Mouse (Mus musculus): ENCODE measurements at regions not wholly inside any gene's neighbourhood (a gene's known extent, or its start where the extent isn't known, plus 50 kb on each side); places are given as distances from the start of the nearest gene placed in this dataset.

DNA sequence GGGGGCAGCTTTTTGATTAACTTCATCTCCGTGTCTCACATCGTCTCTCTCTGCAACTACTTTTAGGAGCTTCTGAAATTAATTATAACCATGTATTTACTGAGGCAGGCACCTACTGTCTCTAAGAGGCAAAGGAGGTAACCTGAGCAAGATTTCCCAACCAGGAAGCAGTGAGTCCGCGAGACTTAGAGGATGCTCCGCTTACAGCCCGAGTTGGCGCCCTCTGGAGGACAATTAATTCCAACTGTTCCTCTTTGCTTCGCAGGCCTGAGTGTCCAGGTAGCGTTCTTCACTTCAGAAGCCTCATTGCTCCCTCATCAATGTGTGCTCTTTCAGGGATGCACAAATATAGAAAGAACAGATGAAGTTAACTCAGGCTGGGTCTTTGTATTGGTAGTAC, 296.7 kb downstream of the 1500009L16Rik start:
- Histone ChIP-seq H3K79me2 (ENCODE audit: control insufficient read depth, insufficient read depth) (no peaks in the 10 kb centered on the region), H3K4me2 (ENCODE audit: low read depth) (no peak overlapping the region), H3K36me3 (ENCODE audit: control insufficient read depth, insufficient read depth) (no peaks in the 10 kb centered on the region), H3K4me3 (no peak overlapping the region), H3K27me3 (ENCODE audit: control insufficient read depth, insufficient read depth, insufficient read length) (no peaks in the 10 kb centered on the region), H3ac (ENCODE audit: control insufficient read depth, insufficient read length) (no peak overlapping the region)
- TF ChIP-seq CEBPB (IDR thresholded peaks at IDR 0.05; ENCODE audit: insufficient read depth, poor library complexity, severe bottlenecking) (no peak), TCF12 (IDR thresholded peaks at IDR 0.05; ENCODE audit: insufficient read depth, poor library complexity, severe bottlenecking) (no peak), REST (IDR thresholded peaks at IDR 0.05; ENCODE audit: insufficient read depth, insufficient read length) (no peak), POLR2AphosphoS2 (IDR thresholded peaks at IDR 0.05; ENCODE audit: insufficient read length, low read depth) (no peak), MYOG (IDR thresholded peaks at IDR 0.05; ENCODE audit: control insufficient read depth in 1 of 3, insufficient read depth in 1 of 3, insufficient read length in 2 of 3, low read depth in 2 of 3) (no peak), TCF3 (IDR thresholded peaks at IDR 0.05; ENCODE audit: insufficient read length, low read depth) (no peak), E2F4 (IDR thresholded peaks at IDR 0.05; ENCODE audit: insufficient read depth) (no peak), MYOD1 (IDR thresholded peaks at IDR 0.05; ENCODE audit: control insufficient read depth in 1 of 3, insufficient read length in 2 of 3, low read depth in 2 of 3) (no peak)

GRCm38 (mm10) chr10:84020023-84020620, 297.5 kb downstream of the 1500009L16Rik start:
- Histone ChIP-seq H3K27me3 (ENCODE audit: control insufficient read depth, insufficient read depth, insufficient read length) (no peaks in the 10 kb centered on the region), H3ac (ENCODE audit: control insufficient read depth, insufficient read length) (no peak overlapping the region), H3K4me2 (ENCODE audit: low read depth) (no peak overlapping the region), H3K36me3 (ENCODE audit: control insufficient read depth, insufficient read depth) (no peaks in the 10 kb centered on the region), H3K4me3 (no peak overlapping the region), H3K79me2 (ENCODE audit: control insufficient read depth, insufficient read depth) (no peaks in the 10 kb centered on the region)
- no peak for TF ChIP-seq MYOG (IDR thresholded peaks at IDR 0.05; ENCODE audit: control insufficient read depth in 1 of 3, insufficient read depth in 1 of 3, insufficient read length in 2 of 3, low read depth in 2 of 3)
- TF ChIP-seq E2F4 (IDR thresholded peaks at IDR 0.05; ENCODE audit: insufficient read depth): no peak
- TF ChIP-seq USF1 (IDR thresholded peaks at IDR 0.05; ENCODE audit: low read depth): no peak
- TF ChIP-seq POLR2A (IDR thresholded peaks at IDR 0.05; ENCODE audit: insufficient read length, low read depth): no peak
- no peak for TF ChIP-seq SRF (IDR thresholded peaks at IDR 0.05; ENCODE audit: control insufficient read depth, insufficient read length, low read depth)
- no peak for TF ChIP-seq MYOD1 (IDR thresholded peaks at IDR 0.05; ENCODE audit: control insufficient read depth in 1 of 3, insufficient read length in 2 of 3, low read depth in 2 of 3)
- no peak for TF ChIP-seq CEBPB (IDR thresholded peaks at IDR 0.05; ENCODE audit: insufficient read depth, poor library complexity, severe bottlenecking)
- no peak for TF ChIP-seq TCF3 (IDR thresholded peaks at IDR 0.05; ENCODE audit: insufficient read length, low read depth)
- TF ChIP-seq MAX (IDR thresholded peaks at IDR 0.05; ENCODE audit: low read depth): no peak
- TF ChIP-seq POLR2AphosphoS2 (IDR thresholded peaks at IDR 0.05; ENCODE audit: insufficient read length, low read depth): no peak
- no peak for TF ChIP-seq TCF12 (IDR thresholded peaks at IDR 0.05; ENCODE audit: insufficient read depth, poor library complexity, severe bottlenecking)
- TF ChIP-seq REST (IDR thresholded peaks at IDR 0.05; ENCODE audit: insufficient read depth, insufficient read length): no peak

GRCm38 (mm10) chr10:84021167-84022120, 298.8 kb downstream of the 1500009L16Rik start:
- H3K4me3 ChIP-seq: no peak overlapping the region
- H3ac ChIP-seq (ENCODE audit: control insufficient read depth, insufficient read length): no peak overlapping the region
- no peaks in the 10 kb centered on the region for H3K27me3 ChIP-seq (ENCODE audit: control insufficient read depth, insufficient read depth, insufficient read length)
- no peaks in the 10 kb centered on the region for H3K36me3 ChIP-seq (ENCODE audit: control insufficient read depth, insufficient read depth)
- TF ChIP-seq POLR2AphosphoS2 (IDR thresholded peaks at IDR 0.05; ENCODE audit: insufficient read length, low read depth) (no peak), TCF3 (IDR thresholded peaks at IDR 0.05; ENCODE audit: insufficient read length, low read depth) (no peak), POLR2A (IDR thresholded peaks at IDR 0.05; ENCODE audit: insufficient read length, low read depth) (no peak), MYOG (IDR thresholded peaks at IDR 0.05; ENCODE audit: control insufficient read depth in 1 of 3, insufficient read depth in 1 of 3, insufficient read length in 2 of 3, low read depth in 2 of 3) (no peak), SRF (IDR thresholded peaks at IDR 0.05; ENCODE audit: control insufficient read depth, insufficient read length, low read depth) (no peak), MAX (IDR thresholded peaks at IDR 0.05; ENCODE audit: low read depth) (no peak), E2F4 (IDR thresholded peaks at IDR 0.05; ENCODE audit: insufficient read depth) (no peak), REST (IDR thresholded peaks at IDR 0.05; ENCODE audit: insufficient read depth, insufficient read length) (no peak), TCF12 (IDR thresholded peaks at IDR 0.05; ENCODE audit: insufficient read depth, poor library complexity, severe bottlenecking) (no peak), MYOD1 (IDR thresholded peaks at IDR 0.05; ENCODE audit: control insufficient read depth in 1 of 3, insufficient read length in 2 of 3, low read depth in 2 of 3) (no peak), CEBPB (IDR thresholded peaks at IDR 0.05; ENCODE audit: insufficient read depth, poor library complexity, severe bottlenecking) (no peak), USF1 (IDR thresholded peaks at IDR 0.05; ENCODE audit: low read depth) (no peak)
- no peaks in the 10 kb centered on the region for H3K79me2 ChIP-seq (ENCODE audit: control insufficient read depth, insufficient read depth)
- no peak overlapping the region for H3K4me2 ChIP-seq (ENCODE audit: low read depth)

- Histone ChIP-seq H3ac (ENCODE audit: control insufficient read depth, insufficient read length) (no peak overlapping the region), H3K4me3 (no peak overlapping the region), H3K79me2 (ENCODE audit: control insufficient read depth, insufficient read depth) (no peaks in the 10 kb centered on the region), H3K36me3 (ENCODE audit: control insufficient read depth, insufficient read depth) (no peaks in the 10 kb centered on the region), H3K4me2 (ENCODE audit: low read depth) (no peak overlapping the region), H3K27me3 (ENCODE audit: control insufficient read depth, insufficient read depth, insufficient read length) (no peaks in the 10 kb centered on the region)
- TF ChIP-seq E2F4 (IDR thresholded peaks at IDR 0.05; ENCODE audit: insufficient read depth) (no peak), POLR2AphosphoS2 (IDR thresholded peaks at IDR 0.05; ENCODE audit: insufficient read length, low read depth) (no peak), SRF (IDR thresholded peaks at IDR 0.05; ENCODE audit: control insufficient read depth, insufficient read length, low read depth) (no peak), TCF12 (IDR thresholded peaks at IDR 0.05; ENCODE audit: insufficient read depth, poor library complexity, severe bottlenecking) (no peak), MAX (IDR thresholded peaks at IDR 0.05; ENCODE audit: low read depth) (no peak), TCF3 (IDR thresholded peaks at IDR 0.05; ENCODE audit: insufficient read length, low read depth) (no peak), CEBPB (IDR thresholded peaks at IDR 0.05; ENCODE audit: insufficient read depth, poor library complexity, severe bottlenecking) (no peak), MYOG (IDR thresholded peaks at IDR 0.05; ENCODE audit: control insufficient read depth in 1 of 3, insufficient read depth in 1 of 3, insufficient read length in 2 of 3, low read depth in 2 of 3) (no peak)
Measured at GRCm38 (mm10) chr10:84024294-84024693, 301.6 kb downstream of the 1500009L16Rik start.
